Mouse (Mus musculus): ENCODE measurements around the gene 9830107B12Rik. TPM values are rescaled to one million over a fixed set of nuclear protein-coding genes. Genes with fewer than 3 reads are reported as not detected.
"Not testable (repeated sequence)": the region's sequence is repeated elsewhere in the genome, so short reads cannot be mapped to it uniquely, and the experiment has no call there.

The 9830107B12Rik gene
- not detected in 2 replicates for total RNA-seq (2012; rRNA removed)

DNA sequence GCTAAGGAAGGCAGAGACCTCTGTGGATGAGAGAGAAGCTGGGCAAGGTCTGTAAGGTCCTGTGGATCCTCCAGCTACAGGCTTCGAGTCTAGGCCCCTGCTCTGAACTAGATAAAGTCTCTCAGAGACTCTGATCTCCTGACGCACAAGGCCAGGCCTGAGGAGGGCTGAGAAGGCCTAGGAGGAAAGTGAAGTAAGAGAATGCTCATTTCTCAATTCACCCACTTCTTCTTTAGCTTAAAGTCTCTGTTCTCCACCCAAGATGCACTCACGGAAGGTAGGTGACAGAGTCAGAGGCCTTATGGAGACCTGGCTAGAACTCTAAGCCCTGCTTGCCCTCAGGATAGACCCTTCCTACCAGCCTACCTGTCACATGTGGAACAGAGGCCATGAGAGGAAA, at the start of gene 9830107B12Rik:
TSS of gene 9830107B12Rik (minus strand) at position 149 of the 400 bp plus-strand sequence.
- Histone ChIP-seq H3K9me3 (ENCODE audit: control insufficient read depth, insufficient read depth, low read depth, low read length) (no peaks in the 10 kb centered on the region), H3K36me3 (ENCODE audit: control insufficient read depth, insufficient read depth, low read length, poor library complexity, severe bottlenecking) (no peaks in the 10 kb centered on the region), H3K9ac (ENCODE audit: insufficient read depth, low read depth, low read length, poor library complexity, severe bottlenecking) (no peak within 1 kb of the TSS), H3K4me1 (ENCODE audit: control insufficient read depth in 2 of 2, insufficient read depth in 2 of 2, low read length in 2 of 2, poor library complexity in 1 of 2) (no peaks in the 10 kb centered on the region), H3K27ac (ENCODE audit: insufficient read depth, low read depth, low read length, poor library complexity, severe bottlenecking) (no peak within 1 kb of the TSS), H3K4me3 (ENCODE audit: insufficient read depth in 1 of 2, low read depth in 1 of 2, low read length in 2 of 2, poor library complexity in 1 of 2, severe bottlenecking in 1 of 2) (no peak within 1 kb of the TSS)
- TF ChIP-seq MAFK (IDR thresholded peaks at IDR 0.05; ENCODE audit: insufficient read depth, low read depth, low read length), result no peak
- no peak for TF ChIP-seq ZC3H11A (IDR thresholded peaks at IDR 0.05; ENCODE audit: borderline replicate concordance, low read depth, low read length)
- TF ChIP-seq HCFC1 (IDR thresholded peaks at IDR 0.05; ENCODE audit: borderline replicate concordance, insufficient read depth, low read length), result no peak
- TF ChIP-seq CHD2 (IDR thresholded peaks at IDR 0.05; ENCODE audit: low read depth, low read length), result no peak
- TF ChIP-seq ZNF384 (IDR thresholded peaks at IDR 0.05; ENCODE audit: low read depth, low read length), result no peak
- in situ Hi-C loops (cut with MboI; ENCODE audit: low sequenced_read_pairs in 2 of 2, unreplicated experiment in 2 of 2), result no loop called here
- DNase-seq (ENCODE audit: low read depth, low spot score), result no peak

GRCm38 (mm10) chr17:48192366-48192765, 46.3 kb upstream of the 9830107B12Rik start:
- Histone ChIP-seq H3K4me3 (ENCODE audit: insufficient read depth in 1 of 2, low read depth in 1 of 2, low read length in 2 of 2, poor library complexity in 1 of 2, severe bottlenecking in 1 of 2) (no peak overlapping the region), H3K9ac (ENCODE audit: insufficient read depth, low read depth, low read length, poor library complexity, severe bottlenecking) (no peak overlapping the region), H3K27ac (ENCODE audit: insufficient read depth, low read depth, low read length, poor library complexity, severe bottlenecking) (no peak overlapping the region), H3K9me3 (ENCODE audit: control insufficient read depth, insufficient read depth, low read depth, low read length) (no peaks in the 10 kb centered on the region), H3K4me1 (ENCODE audit: control insufficient read depth in 2 of 2, insufficient read depth in 2 of 2, low read length in 2 of 2, poor library complexity in 1 of 2) (no peaks in the 10 kb centered on the region), H3K36me3 (ENCODE audit: control insufficient read depth, insufficient read depth, low read length, poor library complexity, severe bottlenecking) (no peaks in the 10 kb centered on the region)
- in situ Hi-C loops (cut with MboI; ENCODE audit: low sequenced_read_pairs in 2 of 2, unreplicated experiment in 2 of 2), result no loop called here
- TF ChIP-seq MAFK (IDR thresholded peaks at IDR 0.05; ENCODE audit: insufficient read depth, low read depth, low read length) (no peak), HCFC1 (IDR thresholded peaks at IDR 0.05; ENCODE audit: borderline replicate concordance, insufficient read depth, low read length) (no peak), CHD2 (IDR thresholded peaks at IDR 0.05; ENCODE audit: low read depth, low read length) (no peak), ZNF384 (IDR thresholded peaks at IDR 0.05; ENCODE audit: low read depth, low read length) (no peak), ZC3H11A (IDR thresholded peaks at IDR 0.05; ENCODE audit: borderline replicate concordance, low read depth, low read length) (no peak)
- DNase-seq (ENCODE audit: low read depth, low spot score), result no peak

DNA sequence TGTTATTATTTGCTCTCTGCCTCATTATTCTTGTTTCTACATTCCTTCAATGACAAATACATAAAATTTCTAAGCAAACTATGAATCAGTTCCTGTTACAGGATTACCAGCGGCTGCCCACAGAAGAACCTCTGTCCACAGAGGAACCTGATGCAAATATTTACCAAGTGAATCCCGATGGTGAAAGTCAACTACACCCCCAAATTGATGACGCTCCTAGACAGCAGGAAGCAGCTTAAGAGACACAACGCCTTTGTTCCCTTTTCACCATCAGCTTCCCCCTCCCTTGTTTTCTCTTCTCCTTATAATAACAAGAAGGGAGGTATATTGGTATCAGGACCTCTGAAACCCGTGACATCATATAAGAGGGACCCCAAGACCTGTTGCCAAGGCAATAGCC, 39.2 kb upstream of the 9830107B12Rik start:
- in situ Hi-C loops (cut with MboI; ENCODE audit: low sequenced_read_pairs in 2 of 2, unreplicated experiment in 2 of 2), result no loop called here
- H3K9me3 ChIP-seq (ENCODE audit: control insufficient read depth, insufficient read depth, low read depth, low read length), result no peaks in the 10 kb centered on the region
- DNase-seq (ENCODE audit: low read depth, low spot score), result no peak

DNA sequence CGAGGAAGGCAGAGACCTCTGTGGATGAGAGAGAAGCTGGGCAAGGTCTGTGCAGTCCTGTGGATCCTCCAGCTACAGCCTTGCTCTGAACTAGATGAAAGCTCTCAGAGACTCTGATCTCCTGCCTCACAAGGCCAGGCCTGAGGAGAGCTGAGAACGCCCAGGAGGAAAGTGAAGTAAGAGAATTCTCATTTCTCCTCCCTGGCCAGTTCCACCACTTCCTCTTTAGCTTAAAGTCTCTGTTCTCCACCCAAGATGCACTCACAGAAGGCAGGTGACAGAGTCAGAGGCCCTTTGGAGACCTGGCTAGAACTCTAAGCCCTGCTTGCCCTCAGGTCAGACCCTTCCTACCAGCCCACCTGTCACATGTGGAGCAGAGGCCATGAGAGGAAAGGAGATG, 21.0 kb upstream of the 9830107B12Rik start, which contains the start of gene A530064D06Rik:
TSS of gene A530064D06Rik (minus strand) at position 173 of the 400 bp plus-strand sequence.
- H3K9me3 ChIP-seq (ENCODE audit: control insufficient read depth, insufficient read depth, low read depth, low read length); DNase-seq (ENCODE audit: low read depth, low spot score); H3K9ac ChIP-seq (ENCODE audit: insufficient read depth, low read depth, low read length, poor library complexity, severe bottlenecking); H3K4me1 ChIP-seq (ENCODE audit: control insufficient read depth in 2 of 2, insufficient read depth in 2 of 2, low read length in 2 of 2, poor library complexity in 1 of 2); H3K36me3 ChIP-seq (ENCODE audit: control insufficient read depth, insufficient read depth, low read length, poor library complexity, severe bottlenecking); H3K27ac ChIP-seq (ENCODE audit: insufficient read depth, low read depth, low read length, poor library complexity, severe bottlenecking); H3K4me3 ChIP-seq (ENCODE audit: insufficient read depth in 1 of 2, low read depth in 1 of 2, low read length in 2 of 2, poor library complexity in 1 of 2, severe bottlenecking in 1 of 2); in situ Hi-C loops (cut with MboI; ENCODE audit: low sequenced_read_pairs in 2 of 2, unreplicated experiment in 2 of 2): not testable (repeated sequence)

More for the DNA sequence above, 39.2 kb upstream of the 9830107B12Rik start:
- TF ChIP-seq HCFC1 (IDR thresholded peaks at IDR 0.05; ENCODE audit: borderline replicate concordance, insufficient read depth, low read length) (no peak), ZC3H11A (IDR thresholded peaks at IDR 0.05; ENCODE audit: borderline replicate concordance, low read depth, low read length) (no peak), CHD2 (IDR thresholded peaks at IDR 0.05; ENCODE audit: low read depth, low read length) (no peak), MAFK (IDR thresholded peaks at IDR 0.05; ENCODE audit: insufficient read depth, low read depth, low read length) (no peak), ZNF384 (IDR thresholded peaks at IDR 0.05; ENCODE audit: low read depth, low read length) (no peak)
- no peak overlapping the region for H3K4me3 ChIP-seq (ENCODE audit: insufficient read depth in 1 of 2, low read depth in 1 of 2, low read length in 2 of 2, poor library complexity in 1 of 2, severe bottlenecking in 1 of 2)
- no peak overlapping the region for H3K9ac ChIP-seq (ENCODE audit: insufficient read depth, low read depth, low read length, poor library complexity, severe bottlenecking)
- H3K4me1 ChIP-seq (ENCODE audit: control insufficient read depth in 2 of 2, insufficient read depth in 2 of 2, low read length in 2 of 2, poor library complexity in 1 of 2), result no peaks in the 10 kb centered on the region
- H3K36me3 ChIP-seq (ENCODE audit: control insufficient read depth, insufficient read depth, low read length, poor library complexity, severe bottlenecking), result no peaks in the 10 kb centered on the region
- H3K27ac ChIP-seq (ENCODE audit: insufficient read depth, low read depth, low read length, poor library complexity, severe bottlenecking), result no peak overlapping the region

DNA sequence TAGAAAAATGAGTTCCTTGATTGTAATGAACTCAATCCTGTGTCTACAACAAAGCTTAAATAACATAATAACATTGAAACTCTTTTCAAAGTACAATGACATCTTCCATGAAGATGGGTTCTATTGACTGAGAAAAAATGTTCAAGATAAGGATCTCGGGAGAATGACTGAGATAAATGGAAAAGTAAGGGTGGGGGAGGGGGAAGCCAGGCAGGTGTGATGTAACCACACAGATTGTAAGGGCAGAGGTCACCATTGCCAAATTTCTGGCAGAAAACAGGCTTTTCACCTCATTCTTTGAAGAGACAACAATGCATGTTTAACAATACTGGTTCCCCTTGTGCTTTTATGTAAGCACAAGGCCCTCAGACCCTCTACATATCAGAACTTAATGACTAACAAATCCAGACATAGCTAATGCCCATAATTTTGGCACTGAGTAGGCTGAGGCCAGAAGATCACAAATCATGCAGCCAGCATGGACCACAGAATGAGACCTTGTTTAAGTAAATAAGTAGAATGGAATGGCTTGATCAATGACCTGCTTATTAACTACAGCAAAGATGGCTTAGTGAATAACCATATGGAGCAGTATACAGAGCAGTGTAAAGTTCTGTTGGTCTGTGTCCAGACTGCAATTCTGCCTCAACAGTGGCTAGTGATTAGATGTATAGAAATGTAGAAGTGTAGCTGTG, 11.5 kb upstream of the 9830107B12Rik start:
- H3K4me3 ChIP-seq (ENCODE audit: insufficient read depth in 1 of 2, low read depth in 1 of 2, low read length in 2 of 2, poor library complexity in 1 of 2, severe bottlenecking in 1 of 2), result no peak overlapping the region
- no peak for DNase-seq (ENCODE audit: low read depth, low spot score)
- H3K27ac ChIP-seq (ENCODE audit: insufficient read depth, low read depth, low read length, poor library complexity, severe bottlenecking), result no peak overlapping the region
- in situ Hi-C loops (cut with MboI; ENCODE audit: low sequenced_read_pairs in 2 of 2, unreplicated experiment in 2 of 2), result no loop called here
- TF ChIP-seq ZC3H11A (IDR thresholded peaks at IDR 0.05; ENCODE audit: borderline replicate concordance, low read depth, low read length) (no peak), MAFK (IDR thresholded peaks at IDR 0.05; ENCODE audit: insufficient read depth, low read depth, low read length) (no peak)
- H3K36me3 ChIP-seq (ENCODE audit: control insufficient read depth, insufficient read depth, low read length, poor library complexity, severe bottlenecking), result no peaks in the 10 kb centered on the region
- H3K4me1 ChIP-seq (ENCODE audit: control insufficient read depth in 2 of 2, insufficient read depth in 2 of 2, low read length in 2 of 2, poor library complexity in 1 of 2), result no peaks in the 10 kb centered on the region
- H3K9me3 ChIP-seq (ENCODE audit: control insufficient read depth, insufficient read depth, low read depth, low read length), result no peaks in the 10 kb centered on the region
- H3K9ac ChIP-seq (ENCODE audit: insufficient read depth, low read depth, low read length, poor library complexity, severe bottlenecking), result no peak overlapping the region
